Mouse (Mus musculus): ENCODE results near the gene Ipo9. TPM values are rescaled to one million over a fixed set of nuclear protein-coding genes. Genes with fewer than 3 reads are reported as not detected.

Ipo9 gene
- polyA plus RNA-seq, 1 experiment from 2014 or later, result 21.4 TPM

DNA sequence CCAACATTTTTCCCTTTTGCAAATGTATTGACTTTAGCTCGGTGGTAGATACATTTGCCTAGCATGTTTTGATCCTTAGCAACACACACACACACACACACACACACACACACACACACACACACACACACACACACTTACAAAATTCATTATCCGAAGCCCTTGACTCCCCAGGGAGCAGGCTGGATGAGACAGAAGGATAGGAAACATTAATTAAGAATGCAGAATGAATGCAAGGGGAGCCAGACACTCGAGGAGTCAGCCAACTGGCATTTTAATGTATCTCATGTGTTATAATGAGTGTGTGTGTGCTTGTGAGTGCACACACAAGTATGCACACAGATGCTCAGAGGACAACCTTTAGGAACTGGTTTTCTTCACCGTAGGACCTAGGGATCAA is 68.8 kb downstream of the Ipo9 start:
- 80% methylated on average over 4 of the region's 4 CpGs for WGBS
- Histone ChIP-seq H3K9me3 (ENCODE audit: control insufficient read depth) (no peaks in the 10 kb centered on the region), H3K27ac (ENCODE audit: low read depth, low read length) (no peak overlapping the region), H3K36me3 (ENCODE audit: control insufficient read depth, insufficient read depth) (0 out of 2 replicates have a peak, but pooled peaks cover 5% of the 10 kb centered on the region), H3K4me3 (ENCODE audit: low read depth, low read length) (no peak overlapping the region), H3K27me3 (replicated peaks; ENCODE audit: control insufficient read depth, insufficient read depth, low read length) (no peaks in the 10 kb centered on the region), H3K9ac (ENCODE audit: low read depth, low read length) (no peak overlapping the region), H3K4me1 (replicated peaks; ENCODE audit: control insufficient read depth, insufficient read depth, low read length) (peaks cover 3% of the 10 kb centered on the region; the same call in 1 of the 2 replicates), H3K4me2 (replicated peaks; ENCODE audit: low read depth) (no peak overlapping the region)
- no peak for ATAC-seq
- no peak for TF ChIP-seq CTCF (IDR thresholded peaks at IDR 0.05; ENCODE audit: low read depth)

DNA sequence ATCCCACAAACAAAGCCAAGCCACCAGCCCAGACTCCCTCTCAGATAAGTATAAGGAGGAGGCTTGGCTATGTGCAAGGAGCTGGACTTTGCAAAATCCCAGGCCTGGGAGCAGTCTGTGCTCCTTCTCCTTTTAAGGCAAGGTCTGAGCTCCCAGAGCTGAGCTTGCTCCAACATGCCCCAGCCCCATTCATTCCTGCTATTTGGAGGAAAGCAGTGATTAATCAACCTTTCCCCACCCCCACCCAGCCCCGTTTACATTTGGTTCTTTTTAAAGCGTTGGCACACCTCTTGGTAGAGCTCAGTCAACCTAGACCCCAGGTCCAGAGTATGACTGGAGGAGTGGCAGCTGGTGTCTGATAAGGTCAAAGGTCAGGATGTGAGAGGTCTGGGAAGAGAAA is 71.2 kb downstream of the Ipo9 start:
- Histone ChIP-seq H3K27ac (ENCODE audit: low read depth, low read length) (no peak overlapping the region), H3K9ac (ENCODE audit: low read depth, low read length) (no peak overlapping the region), H3K4me3 (ENCODE audit: low read depth, low read length) (no peak overlapping the region), H3K4me2 (replicated peaks; ENCODE audit: low read depth) (no peak overlapping the region), H3K27me3 (replicated peaks; ENCODE audit: control insufficient read depth, insufficient read depth, low read length) (no peaks in the 10 kb centered on the region), H3K9me3 (ENCODE audit: control insufficient read depth) (no peaks in the 10 kb centered on the region), H3K4me1 (replicated peaks; ENCODE audit: control insufficient read depth, insufficient read depth, low read length) (peaks cover 3% of the 10 kb centered on the region; the same call in 1 of the 2 replicates), H3K36me3 (ENCODE audit: control insufficient read depth, insufficient read depth) (0 out of 2 replicates have a peak, but pooled peaks cover 5% of the 10 kb centered on the region)
- TF ChIP-seq CTCF (IDR thresholded peaks at IDR 0.05; ENCODE audit: low read depth), result no peak
- 14% methylated on average over 2 of the region's 2 CpGs for whole genome bisulfite sequencing
- ATAC-seq, result peak; percentile 51

DNA sequence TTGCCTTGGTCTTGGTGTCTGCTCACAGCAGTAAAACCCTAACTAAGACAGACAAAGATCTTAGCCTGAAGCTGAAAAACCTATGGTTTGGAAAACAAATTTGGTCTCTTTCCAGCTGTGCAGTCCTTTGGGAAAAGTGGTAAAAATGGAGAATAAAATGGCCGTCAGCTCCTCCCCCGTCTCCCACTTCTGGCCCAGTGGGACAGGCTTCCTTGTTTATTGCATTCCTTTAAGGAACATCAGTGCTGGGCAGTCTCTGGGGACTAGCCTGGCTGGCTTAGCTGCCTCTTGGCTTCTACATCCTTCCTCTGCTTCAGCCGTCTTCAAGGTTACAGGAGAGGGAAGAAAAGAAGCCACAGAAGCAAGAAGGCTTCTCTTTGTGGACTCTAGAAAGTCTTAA is 78.3 kb downstream of the Ipo9 start:
- no peak overlapping the region for H3K4me2 ChIP-seq (replicated peaks; ENCODE audit: low read depth)
- H3K9ac ChIP-seq (ENCODE audit: low read depth, low read length), result no peak overlapping the region
- no peaks in the 10 kb centered on the region for H3K9me3 ChIP-seq (ENCODE audit: control insufficient read depth)
- H3K27me3 ChIP-seq (replicated peaks; ENCODE audit: control insufficient read depth, insufficient read depth, low read length), result no peaks in the 10 kb centered on the region
- H3K27ac ChIP-seq (ENCODE audit: low read depth, low read length), result no peak overlapping the region
- no peak overlapping the region for H3K4me3 ChIP-seq (ENCODE audit: low read depth, low read length)
- no peak for TF ChIP-seq CTCF (IDR thresholded peaks at IDR 0.05; ENCODE audit: low read depth)
- H3K36me3 ChIP-seq (ENCODE audit: control insufficient read depth, insufficient read depth), result no peaks in the 10 kb centered on the region
- WGBS, result 58% methylated on average over 3 of the region's 3 CpGs
- no peak for ATAC-seq
- peaks cover 2% of the 10 kb centered on the region; the same call in 1 of the 2 replicates for H3K4me1 ChIP-seq (replicated peaks; ENCODE audit: control insufficient read depth, insufficient read depth, low read length)

DNA sequence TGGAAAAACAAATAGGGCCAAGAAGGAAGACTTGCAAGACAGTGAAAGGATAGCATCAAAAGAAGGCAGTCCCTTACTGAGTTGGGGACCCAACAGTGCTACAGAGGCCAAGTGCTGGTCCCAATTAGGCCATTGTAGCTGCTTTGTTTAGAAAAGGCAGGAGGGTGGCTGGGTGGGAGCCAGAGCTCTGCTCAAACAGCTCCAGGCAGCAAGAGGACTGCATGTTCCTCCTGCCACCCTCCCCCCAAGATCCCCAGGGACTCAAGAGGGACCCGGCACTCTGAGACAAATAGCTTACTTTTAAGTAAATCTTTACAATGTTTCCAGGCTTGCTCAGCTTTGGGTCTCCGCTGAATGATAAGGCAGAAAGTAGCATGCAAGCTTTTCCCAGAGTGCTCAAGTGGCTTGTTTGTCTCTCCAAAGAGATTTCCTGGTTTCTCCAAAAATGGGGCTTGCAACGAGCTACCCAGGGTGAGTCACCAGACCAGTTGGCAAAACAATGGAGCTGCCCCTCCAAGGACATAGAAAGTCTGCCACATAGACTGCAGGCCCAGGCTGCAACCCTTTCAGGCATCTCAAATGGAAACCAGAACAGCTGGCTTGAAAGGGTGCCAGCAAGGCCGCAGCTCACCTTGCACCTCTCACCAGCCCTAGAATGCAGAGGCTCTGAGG is 82.7 kb downstream of the Ipo9 start:
- Histone ChIP-seq H3K36me3 (ENCODE audit: control insufficient read depth, insufficient read depth) (no peaks in the 10 kb centered on the region), H3K27me3 (replicated peaks; ENCODE audit: control insufficient read depth, insufficient read depth, low read length) (no peaks in the 10 kb centered on the region), H3K4me3 (ENCODE audit: low read depth, low read length) (no peak overlapping the region), H3K9me3 (ENCODE audit: control insufficient read depth) (no peaks in the 10 kb centered on the region), H3K4me1 (replicated peaks; ENCODE audit: control insufficient read depth, insufficient read depth, low read length) (peaks cover 4% of the 10 kb centered on the region; the same call in 1 of the 2 replicates), H3K9ac (ENCODE audit: low read depth, low read length) (no peak overlapping the region), H3K27ac (ENCODE audit: low read depth, low read length) (no peak overlapping the region; the same call in 1 of the 2 replicates), H3K4me2 (replicated peaks; ENCODE audit: low read depth) (no peak overlapping the region)
- no peak for ATAC-seq
- TF ChIP-seq CTCF (IDR thresholded peaks at IDR 0.05; ENCODE audit: low read depth), result no peak
- WGBS, result 41% methylated on average over 4 of the region's 4 CpGs

DNA sequence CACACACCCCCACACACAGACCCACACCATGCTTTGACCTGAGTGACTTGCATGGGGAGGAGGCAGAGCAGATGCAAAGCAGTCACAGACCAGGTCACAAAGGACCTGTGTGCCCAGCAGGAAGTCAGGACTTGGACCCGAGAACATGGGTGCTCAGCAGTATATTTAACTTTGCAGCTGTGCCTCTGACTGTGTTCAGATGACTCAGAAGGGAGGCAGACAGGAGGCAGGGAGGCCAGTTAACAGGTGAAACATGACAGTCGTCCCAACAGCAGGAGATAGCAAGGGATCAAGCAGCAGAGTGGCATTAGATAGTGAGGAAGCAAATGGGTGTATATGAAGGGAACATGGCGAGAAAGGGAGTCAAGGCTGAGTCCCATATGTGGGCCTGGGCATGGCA is 83.4 kb downstream of the Ipo9 start:
- ATAC-seq, result no peak
- no peak overlapping the region for H3K4me2 ChIP-seq (replicated peaks; ENCODE audit: low read depth)
- no peak overlapping the region for H3K9ac ChIP-seq (ENCODE audit: low read depth, low read length)
- H3K4me1 ChIP-seq (replicated peaks; ENCODE audit: control insufficient read depth, insufficient read depth, low read length), result peaks cover 4% of the 10 kb centered on the region; the same call in 1 of the 2 replicates
- H3K4me3 ChIP-seq (ENCODE audit: low read depth, low read length), result no peak overlapping the region
- 62% methylated on average over 3 of the region's 3 CpGs for WGBS
- no peak for TF ChIP-seq CTCF (IDR thresholded peaks at IDR 0.05; ENCODE audit: low read depth)
- H3K27me3 ChIP-seq (replicated peaks; ENCODE audit: control insufficient read depth, insufficient read depth, low read length), result no peaks in the 10 kb centered on the region
- H3K9me3 ChIP-seq (ENCODE audit: control insufficient read depth), result no peaks in the 10 kb centered on the region
- H3K36me3 ChIP-seq (ENCODE audit: control insufficient read depth, insufficient read depth), result no peaks in the 10 kb centered on the region
- no peak overlapping the region for H3K27ac ChIP-seq (ENCODE audit: low read depth, low read length)

DNA sequence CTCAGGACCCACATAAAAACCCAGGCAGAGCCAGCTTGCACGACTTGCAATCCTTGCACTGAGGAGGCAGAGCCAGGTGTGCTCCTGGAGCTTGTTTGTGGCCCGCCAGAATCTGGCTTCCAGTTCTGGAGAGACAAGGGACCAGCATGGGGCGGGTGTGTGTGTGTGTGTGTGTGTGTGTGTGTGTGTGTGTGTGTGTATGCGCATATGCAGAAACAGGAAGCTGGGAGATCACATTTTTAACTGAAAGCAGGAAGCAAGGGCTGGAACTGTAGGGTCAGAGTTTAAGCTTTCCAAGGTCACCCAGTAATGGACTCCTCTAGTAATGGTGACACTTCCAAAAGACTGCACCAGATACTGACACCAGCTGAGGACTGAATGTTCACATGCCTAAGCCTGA is 86.3 kb downstream of the Ipo9 start:
- WGBS, result 67% methylated on average over 4 of the region's 4 CpGs
- peaks cover 4% of the 10 kb centered on the region; the same call in 1 of the 2 replicates for H3K4me1 ChIP-seq (replicated peaks; ENCODE audit: control insufficient read depth, insufficient read depth, low read length)
- ATAC-seq, result no peak
- H3K4me3 ChIP-seq (ENCODE audit: low read depth, low read length), result no peak overlapping the region
- no peak overlapping the region for H3K27ac ChIP-seq (ENCODE audit: low read depth, low read length)
- TF ChIP-seq CTCF (IDR thresholded peaks at IDR 0.05; ENCODE audit: low read depth), result no peak
- no peaks in the 10 kb centered on the region for H3K27me3 ChIP-seq (replicated peaks; ENCODE audit: control insufficient read depth, insufficient read depth, low read length)
- H3K9me3 ChIP-seq (ENCODE audit: control insufficient read depth), result no peaks in the 10 kb centered on the region
- H3K9ac ChIP-seq (ENCODE audit: low read depth, low read length), result no peak overlapping the region
- no peaks in the 10 kb centered on the region for H3K36me3 ChIP-seq (ENCODE audit: control insufficient read depth, insufficient read depth)
- H3K4me2 ChIP-seq (replicated peaks; ENCODE audit: low read depth), result no peak overlapping the region
